Mouse (Mus musculus): ENCODE results near the gene Oasl2.
"Not testable (repeated sequence)": the region's sequence is repeated elsewhere in the genome, so short reads cannot be mapped to it uniquely, and the experiment has no call there.

DNA sequence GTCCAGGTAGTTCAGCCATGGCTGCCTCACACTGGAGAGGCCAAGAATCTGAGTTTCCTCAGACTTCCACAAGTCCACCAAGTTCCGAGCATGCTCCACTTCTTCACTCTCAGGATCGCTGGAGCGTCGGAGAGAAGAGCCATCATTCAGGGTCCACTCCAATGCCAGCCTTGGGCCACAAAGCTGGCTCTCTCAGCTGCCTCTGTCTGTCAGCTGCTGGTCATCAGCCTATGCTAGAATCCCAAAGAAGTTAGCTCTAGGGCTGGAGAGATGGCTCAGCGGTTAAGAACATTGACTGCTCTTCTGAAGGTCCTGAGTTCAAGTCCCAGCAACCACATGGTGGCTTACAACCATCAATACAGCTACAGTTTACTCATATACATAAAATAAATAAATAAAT lies 20.6 kb downstream of the Oasl2 start:
- TF ChIP-seq POLR2A (IDR thresholded peaks at IDR 0.05; ENCODE audit: insufficient read depth, low read length); EP300 (IDR thresholded peaks at IDR 0.05; ENCODE audit: insufficient read depth, low read depth, low read length); CTCF (IDR thresholded peaks at IDR 0.05; ENCODE audit: low read depth, low read length): not testable (repeated sequence)
